Mouse (Mus musculus) frontal cortex, adult (tissue): ENCODE results near the gene Olfr491.

Source experiments
- ATAC-seq: cut with Nextera tagmentation; 2 replicates; pipeline ENCODE4 v1.9.2; 2017; ENCODE audit warnings: mild to moderate bottlenecking, moderate library complexity, mixed read lengths; ENCODE audit not compliant: low TSS enrichment

Olfr491 gene

DNA sequence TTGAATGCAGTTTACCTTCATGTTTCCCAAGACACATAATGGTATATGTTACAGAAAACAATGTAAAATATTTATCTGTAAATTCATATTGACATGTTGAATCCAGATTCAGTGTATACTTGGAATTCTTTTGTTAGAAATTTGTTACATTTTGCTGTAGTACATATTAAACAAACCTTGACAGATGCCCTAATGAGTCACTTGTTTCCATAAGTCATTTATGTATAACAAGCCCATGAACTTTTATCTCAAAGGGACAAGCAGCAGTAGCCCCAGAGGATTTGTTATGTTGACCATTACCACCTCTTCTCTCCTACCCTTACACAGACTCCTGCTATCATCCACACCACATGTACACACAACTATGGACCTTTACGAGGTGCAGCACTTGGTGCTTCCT is at the start of gene Olfr491:
Gene Olfr491, plus strand, starts transcription at position 301 of the 400 bp plus-strand sequence.
- no peak for ATAC-seq

DNA sequence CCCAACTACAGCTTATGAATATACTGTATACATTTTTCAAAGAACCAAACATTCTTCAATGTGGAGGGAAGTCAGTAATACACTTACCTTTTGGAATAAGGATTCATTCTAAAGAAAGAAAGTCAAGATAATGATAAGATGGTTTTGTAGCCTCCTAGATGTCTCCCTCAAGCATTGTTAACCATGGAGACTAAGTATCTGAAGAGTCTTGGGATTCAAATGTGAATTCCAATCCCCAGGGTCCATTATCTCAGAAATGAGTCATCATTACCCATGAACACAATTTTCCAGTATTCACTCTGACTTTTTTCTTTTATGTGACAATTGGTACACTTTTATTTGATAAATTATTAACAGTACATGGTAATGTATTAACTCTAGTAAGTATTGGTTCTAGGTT is 24.4 kb upstream of the Olfr491 start, which contains the start of gene Olfr490:
Gene Olfr490, minus strand, starts transcription at position 101 of the 400 bp plus-strand sequence.
- ATAC-seq: no peak

DNA sequence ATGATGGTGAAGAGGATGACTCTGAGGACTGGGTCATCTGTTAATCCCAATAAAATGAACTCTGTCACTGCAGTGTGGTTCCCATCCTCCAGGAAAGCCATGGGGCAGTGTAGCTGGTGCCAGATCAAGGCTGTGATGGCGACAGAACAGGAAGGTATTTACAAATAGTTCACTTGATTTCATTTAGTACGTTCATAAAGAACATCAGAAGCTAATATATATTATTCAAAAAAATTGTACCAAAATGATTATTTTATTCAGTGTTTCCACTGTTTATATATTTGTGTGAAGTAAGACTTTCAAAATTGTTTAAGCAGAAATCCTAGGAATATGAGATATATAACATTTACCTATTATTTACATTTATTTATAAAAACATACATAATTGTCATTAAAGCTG is 10.3 kb downstream of the Olfr491 start, which contains the start of gene Olfr492:
Gene Olfr492, minus strand, starts transcription at position 101 of the 400 bp plus-strand sequence.
- no peak for ATAC-seq

DNA sequence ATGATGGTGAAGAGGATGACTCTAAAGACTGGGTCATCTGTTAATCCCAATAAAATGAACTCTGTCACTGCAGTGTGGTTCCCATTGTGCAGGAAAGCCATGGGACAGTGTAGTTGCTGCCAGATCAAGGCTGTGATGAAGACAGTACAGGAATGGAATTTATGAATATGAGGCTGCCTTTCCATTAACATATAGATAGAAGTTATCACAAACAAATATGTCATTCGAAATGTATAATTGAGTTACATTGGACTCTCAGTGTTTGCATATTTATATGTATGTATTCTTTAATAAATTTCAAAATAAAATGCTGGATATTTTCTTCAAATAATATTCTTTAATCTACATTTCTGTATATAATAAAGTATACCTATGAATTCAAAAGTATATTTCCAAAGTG is 33.6 kb downstream of the Olfr491 start, which contains the start of gene Olfr493:
Gene Olfr493, minus strand, starts transcription at position 101 of the 400 bp plus-strand sequence.
- no peak for ATAC-seq

DNA sequence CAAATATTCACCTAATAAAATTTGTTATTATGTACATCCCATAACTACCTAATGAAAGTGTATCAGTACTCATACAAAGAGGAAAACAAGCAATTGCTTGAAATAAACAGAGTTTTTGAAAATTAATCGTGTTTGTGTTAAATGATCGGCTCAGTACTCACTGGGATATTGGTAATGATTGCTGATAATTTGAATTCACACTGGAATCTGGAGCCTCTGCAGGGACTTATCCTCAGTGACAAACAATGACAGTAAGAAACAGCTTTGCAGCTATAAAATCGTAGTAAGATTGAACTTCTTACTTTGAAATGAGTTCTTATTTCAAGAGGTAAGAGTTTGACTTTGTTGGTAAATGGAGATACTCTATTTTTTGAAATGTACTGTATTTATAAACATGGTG is 51.8 kb downstream of the Olfr491 start, which contains the start of gene Olfr494:
Gene Olfr494, plus strand, starts transcription at position 301 of the 400 bp plus-strand sequence.
- no peak for ATAC-seq
